Comparison of ENCODE assay signal across 25 mouse cellular contexts in genomic region chr6:52182030-52182429, GRCm38 (mm10). TPM values are rescaled to one million over a fixed set of nuclear protein-coding genes. Genes with fewer than 3 reads are reported as not detected.
DNase-seq lines count a peak whose midpoint lies in the region; ATAC-seq and TF ChIP-seq lines count a peak whose summit lies in the region.
"Had no signal": no experiment of that assay in that cellular context is flagged by ENCODE, and none has a peak within 500 bp of the region (broad histone marks: within the 10 kb centered on the region; RNA-seq: fewer than 3 reads in every experiment).

No protein-coding gene starts in this region.

- peak overlapping the region; percentile 15; the same call in 1 of the 2 replicates for H3K27ac ChIP-seq in lung, embryonic 14.5 days (ENCODE audit: low read depth)
- H3K27ac ChIP-seq in lung, postnatal 0 days (ENCODE audit: low read length), result no peak overlapping the region
- peak overlapping the region; percentile 99 for H3K27ac ChIP-seq in hindbrain, embryonic 13.5 days
- no peak overlapping the region for H3K27ac ChIP-seq in hindbrain, embryonic 16.5 days (ENCODE audit: low read depth, low read length)
- H3K27ac ChIP-seq: midbrain, embryonic 15.5 days had no signal

- WGBS in lung, embryonic 14.5 days, result 23% methylated on average over 2 of the region's 2 CpGs
- 40% methylated on average over 2 of the region's 2 CpGs for WGBS in lung, postnatal 0 days
- 21% methylated on average over 2 of the region's 2 CpGs for WGBS in hindbrain, embryonic 13.5 days
- 20% methylated on average over 2 of the region's 2 CpGs for WGBS in hindbrain, embryonic 16.5 days

- ATAC-seq in lung, embryonic 14.5 days (ENCODE audit: insufficient read depth), result no peak
- ATAC-seq in lung, postnatal 0 days, result no peak
- no peak for ATAC-seq in hindbrain, embryonic 13.5 days (ENCODE audit: low FRiP score)
- ATAC-seq in hindbrain, embryonic 16.5 days, result no peak
- ATAC-seq: forebrain, postnatal 0 days; inflammation-experienced regulatory T-cells, adult 6 months; midbrain, embryonic 15.5 days had no signal

- H3K9ac ChIP-seq in lung, embryonic 14.5 days, result no peak overlapping the region
- H3K9ac ChIP-seq in lung, postnatal 0 days (replicated peaks; ENCODE audit: low read depth), result no peak overlapping the region
- H3K9ac ChIP-seq in hindbrain, embryonic 13.5 days, result peak overlapping the region; percentile 97
- H3K9ac ChIP-seq in hindbrain, embryonic 16.5 days (ENCODE audit: low read depth, low read length), result no peak overlapping the region
- H3K9ac ChIP-seq: forebrain, postnatal 0 days; midbrain, embryonic 15.5 days had no signal

- TF ChIP-seq EP300 in lung, postnatal 0 days (IDR thresholded peaks at IDR 0.05), result no peak

- H3K36me3 ChIP-seq in lung, embryonic 14.5 days (ENCODE audit: insufficient read depth), result no peaks in the 10 kb centered on the region; the same call in 1 of the 2 replicates
- H3K36me3 ChIP-seq in lung, postnatal 0 days (ENCODE audit: insufficient read depth, low read length), result no peaks in the 10 kb centered on the region
- no peaks in the 10 kb centered on the region for H3K36me3 ChIP-seq in hindbrain, embryonic 13.5 days
- H3K36me3 ChIP-seq in hindbrain, embryonic 16.5 days (ENCODE audit: control insufficient read depth, insufficient read depth, low read length), result no peaks in the 10 kb centered on the region
- H3K36me3 ChIP-seq: midbrain, embryonic 15.5 days had no signal

- no peak for DNase-seq in lung, embryonic 14.5 days
- DNase-seq in lung, postnatal 0 days (ENCODE audit: low spot score), result no peak
- DNase-seq in kidney, postnatal 25 days, result peak; percentile 47 to 73
- DNase-seq in heart, postnatal 10 days, result no peak
- DNase-seq in B cell, adult 2 months, result no peak
- no peak for DNase-seq in layer of hippocampus, adult 8-10 months (ENCODE audit: low spot score in 2 of 2)
- DNase-seq: adrenal gland, adult 8-10 months; cerebellum, adult 9-11 months; forebrain, postnatal 0 days; heart, postnatal 14 days; left cerebral cortex, postnatal 4 days; liver; lung, postnatal 36 days had no signal

- H3K4me3 ChIP-seq in lung, embryonic 14.5 days (ENCODE audit: low read depth, low read length), result no peak overlapping the region
- no peak overlapping the region for H3K4me3 ChIP-seq in lung, postnatal 0 days (ENCODE audit: low read depth, low read length)
- peak overlapping the region; percentile 70 for H3K4me3 ChIP-seq in hindbrain, embryonic 13.5 days
- no peak overlapping the region for H3K4me3 ChIP-seq in hindbrain, embryonic 16.5 days (ENCODE audit: low read length)
- H3K4me3 ChIP-seq: erythroblast, embryonic 14.5 days; midbrain, embryonic 15.5 days; myocyte had no signal

- peak overlapping the region; percentile 79; the same call in 1 of the 2 replicates for H3K4me2 ChIP-seq in lung, embryonic 14.5 days
- H3K4me2 ChIP-seq in lung, postnatal 0 days (replicated peaks; ENCODE audit: low read depth, low read length), result no peak overlapping the region
- peak overlapping the region; percentile 88 for H3K4me2 ChIP-seq in hindbrain, embryonic 13.5 days
- peak overlapping the region; percentile 64 for H3K4me2 ChIP-seq in hindbrain, embryonic 16.5 days (ENCODE audit: low read length)
- H3K4me2 ChIP-seq: heart, embryonic 11.5 days; midbrain, embryonic 15.5 days had no signal

- H3K9me3 ChIP-seq in lung, embryonic 14.5 days (ENCODE audit: low read depth, low read length), result no peaks in the 10 kb centered on the region
- no peaks in the 10 kb centered on the region for H3K9me3 ChIP-seq in lung, postnatal 0 days (ENCODE audit: low read length)
- no peaks in the 10 kb centered on the region for H3K9me3 ChIP-seq in hindbrain, embryonic 13.5 days
- H3K9me3 ChIP-seq in hindbrain, embryonic 16.5 days (ENCODE audit: control insufficient read depth, low read length), result no peaks in the 10 kb centered on the region
- H3K9me3 ChIP-seq: midbrain, embryonic 15.5 days had no signal

- peaks cover 33% of the 10 kb centered on the region for H3K4me1 ChIP-seq in lung, embryonic 14.5 days (ENCODE audit: insufficient read depth)
- 0 out of 2 replicates have a peak, but pooled peaks cover 6% of the 10 kb centered on the region for H3K4me1 ChIP-seq in lung, postnatal 0 days (ENCODE audit: insufficient read depth, low read depth, low read length)
- peaks cover 58% of the 10 kb centered on the region for H3K4me1 ChIP-seq in hindbrain, embryonic 13.5 days (replicated peaks)
- H3K4me1 ChIP-seq in hindbrain, embryonic 16.5 days (ENCODE audit: control insufficient read depth, insufficient read depth, low read depth, low read length), result no peaks in the 10 kb centered on the region; the same call in 1 of the 2 replicates
- H3K4me1 ChIP-seq: midbrain, embryonic 15.5 days had no signal

- no peak for TF ChIP-seq CTCF in lung, embryonic 14.5 days (IDR thresholded peaks at IDR 0.05; ENCODE audit: low read depth)
- TF ChIP-seq CTCF in lung, postnatal 0 days (IDR thresholded peaks at IDR 0.05), result no peak

- intact Hi-C loops in heart, postnatal 10 days (cut with DNase I), result no loop called here

- H3K27me3 ChIP-seq in lung, embryonic 14.5 days (ENCODE audit: insufficient read depth, low read length), result peaks cover 41% of the 10 kb centered on the region
- peaks cover 19% of the 10 kb centered on the region for H3K27me3 ChIP-seq in lung, postnatal 0 days (replicated peaks; ENCODE audit: insufficient read depth, low read length)
- H3K27me3 ChIP-seq in hindbrain, embryonic 13.5 days, result peaks cover 84% of the 10 kb centered on the region
- H3K27me3 ChIP-seq in hindbrain, embryonic 16.5 days (replicated peaks; ENCODE audit: control insufficient read depth, insufficient read depth, low read length), result peaks cover 44% of the 10 kb centered on the region

RNA-seq across cellular contexts. Expression of gene 5730596B20Rik, which starts 4.7 kb away (rescaled TPM):
- 2.3 and 2.6 TPM in 2 replicates for polyA plus RNA-seq in lung, embryonic 14.5 days (2014; fragmentation: Nextera tagmentation; extraction: Ambion mirVana)
- 1.5 and 1.6 TPM in 2 replicates for polyA plus RNA-seq in lung, postnatal 0 days (2015; fragmentation: Nextera tagmentation; extraction: Ambion mirVana)
- 7.6 and 8.3 TPM in 2 replicates for polyA plus RNA-seq in hindbrain, embryonic 13.5 days (2015; fragmentation: Nextera tagmentation; extraction: Ambion mirVana)
- 3.4 and 3.6 TPM in 2 replicates for polyA plus RNA-seq in hindbrain, embryonic 16.5 days (2015; fragmentation: Nextera tagmentation; extraction: Ambion mirVana)
- total RNA-seq in heart, postnatal 10 days (2021), result under 1 TPM; 0.10 to 0.17 TPM
- total RNA-seq in layer of hippocampus, adult 8-10 months (2022), result not detected
- total RNA-seq: forebrain, postnatal 0 days; gastrocnemius, adult 18-20 months; granulocyte monocyte progenitor cell, adult 5-6 weeks; left cerebral cortex, adult 18-20 months; left cerebral cortex, postnatal 4 days; megakaryocyte-erythroid progenitor cell, adult 5-6 weeks had no signal
- polyA plus RNA-seq: cortical plate, adult 2 months; erythroblast, embryonic 14.5 days; forebrain, postnatal 0 days; inflammation-experienced regulatory T-cells, adult 6 months; midbrain, embryonic 15.5 days had no signal

RNA-seq across cellular contexts. Expression of gene Hoxa4, which starts 9.5 kb away (rescaled TPM):
- 7.0 and 7.7 TPM in 2 replicates for polyA plus RNA-seq in lung, embryonic 14.5 days (2014; fragmentation: Nextera tagmentation; extraction: Ambion mirVana)
- polyA plus RNA-seq in lung, postnatal 0 days (2015; fragmentation: Nextera tagmentation; extraction: Ambion mirVana), result 3.7 and 3.9 TPM in 2 replicates
- 14.5 and 14.8 TPM in 2 replicates for polyA plus RNA-seq in hindbrain, embryonic 13.5 days (2015; fragmentation: Nextera tagmentation; extraction: Ambion mirVana)
- polyA plus RNA-seq in hindbrain, embryonic 16.5 days (2015; fragmentation: Nextera tagmentation; extraction: Ambion mirVana), result 5.6 and 8.8 TPM in 2 replicates
- total RNA-seq in heart, postnatal 10 days (2021), result 1 to 10 TPM in 1 of 2 experiments, under 1 TPM in 1; 0.69 to 1.3 TPM
- not detected for total RNA-seq in layer of hippocampus, adult 8-10 months (2022)
- total RNA-seq: forebrain, postnatal 0 days; left cerebral cortex, adult 18-20 months; left cerebral cortex, postnatal 4 days had no signal
- polyA plus RNA-seq: cortical plate, adult 2 months; erythroblast, embryonic 14.5 days; forebrain, postnatal 0 days; inflammation-experienced regulatory T-cells, adult 6 months; midbrain, embryonic 15.5 days had no signal

RNA-seq across cellular contexts. Expression of gene Hoxa2, which starts 17.4 kb away (rescaled TPM):
- 14.4 and 15.2 TPM in 2 replicates for polyA plus RNA-seq in lung, embryonic 14.5 days (2014; fragmentation: Nextera tagmentation; extraction: Ambion mirVana)
- polyA plus RNA-seq in lung, postnatal 0 days (2015; fragmentation: Nextera tagmentation; extraction: Ambion mirVana), result 7.2 and 8.2 TPM in 2 replicates
- 39.1 and 40.2 TPM in 2 replicates for polyA plus RNA-seq in hindbrain, embryonic 13.5 days (2015; fragmentation: Nextera tagmentation; extraction: Ambion mirVana)
- 20.3 and 22.5 TPM in 2 replicates for polyA plus RNA-seq in hindbrain, embryonic 16.5 days (2015; fragmentation: Nextera tagmentation; extraction: Ambion mirVana)
- 1 to 10 TPM in 1 of 2 experiments, under 1 TPM in 1; 0.98 to 1.0 TPM for total RNA-seq in heart, postnatal 10 days (2021)
- total RNA-seq in layer of hippocampus, adult 8-10 months (2022), result not detected
- total RNA-seq: forebrain, postnatal 0 days; granulocyte monocyte progenitor cell, adult 5-6 weeks; left cerebral cortex, adult 18-20 months; left cerebral cortex, postnatal 4 days had no signal
- polyA plus RNA-seq: cortical plate, adult 2 months; erythroblast, embryonic 14.5 days; forebrain, postnatal 0 days; inflammation-experienced regulatory T-cells, adult 6 months had no signal

RNA-seq across cellular contexts. Expression of gene Hoxa5, which starts 22.4 kb away (rescaled TPM):
- 58.3 and 58.5 TPM in 2 replicates for polyA plus RNA-seq in lung, embryonic 14.5 days (2014; fragmentation: Nextera tagmentation; extraction: Ambion mirVana)
- polyA plus RNA-seq in lung, postnatal 0 days (2015; fragmentation: Nextera tagmentation; extraction: Ambion mirVana), result 39.7 and 40.3 TPM in 2 replicates
- polyA plus RNA-seq in hindbrain, embryonic 13.5 days (2015; fragmentation: Nextera tagmentation; extraction: Ambion mirVana), result 116 and 150 TPM in 2 replicates
- polyA plus RNA-seq in hindbrain, embryonic 16.5 days (2015; fragmentation: Nextera tagmentation; extraction: Ambion mirVana), result 85.9 and 106 TPM in 2 replicates
- total RNA-seq in heart, postnatal 10 days (2021), result 1 to 10 TPM; 1.2 to 1.6 TPM
- total RNA-seq in layer of hippocampus, adult 8-10 months (2022), result not detected
- total RNA-seq: forebrain, postnatal 0 days; left cerebral cortex, adult 18-20 months; left cerebral cortex, postnatal 4 days had no signal
- polyA plus RNA-seq: cortical plate, adult 2 months; erythroblast, embryonic 14.5 days; forebrain, postnatal 0 days; inflammation-experienced regulatory T-cells, adult 6 months; midbrain, embryonic 15.5 days had no signal

RNA-seq across cellular contexts. Expression of gene Hoxa1, which starts 23.9 kb away (rescaled TPM):
- polyA plus RNA-seq in lung, embryonic 14.5 days (2014; fragmentation: Nextera tagmentation; extraction: Ambion mirVana), result 1.8 and 1.9 TPM in 2 replicates
- 0.65 and 1.0 TPM in 2 replicates for polyA plus RNA-seq in lung, postnatal 0 days (2015; fragmentation: Nextera tagmentation; extraction: Ambion mirVana)
- polyA plus RNA-seq in hindbrain, embryonic 13.5 days (2015; fragmentation: Nextera tagmentation; extraction: Ambion mirVana), result 1.5 and 2.0 TPM in 2 replicates
- 1.8 and 2.0 TPM in 2 replicates for polyA plus RNA-seq in hindbrain, embryonic 16.5 days (2015; fragmentation: Nextera tagmentation; extraction: Ambion mirVana)
- total RNA-seq in heart, postnatal 10 days (2021), result under 1 TPM; 0.22 to 0.30 TPM
- not detected for total RNA-seq in layer of hippocampus, adult 8-10 months (2022)
- total RNA-seq: left cerebral cortex, adult 18-20 months; left cerebral cortex, postnatal 4 days; megakaryocyte-erythroid progenitor cell, adult 5-6 weeks had no signal
- polyA plus RNA-seq: cortical plate, adult 2 months; erythroblast, embryonic 14.5 days; forebrain, postnatal 0 days; inflammation-experienced regulatory T-cells, adult 6 months had no signal

Comparison
In these comparisons a context has a peak if more than half of its experiments do, and no peak if none do; other contexts are left out.
1. H3K27ac ChIP-seq: peak in lung, embryonic 14.5 days (single experiment) and hindbrain, embryonic 13.5 days (single experiment); none in lung, postnatal 0 days (single experiment) and hindbrain, embryonic 16.5 days (single experiment).
2. DNase-seq: peak in kidney, postnatal 25 days (2 of 2); none in lung, embryonic 14.5 days (single experiment), lung, postnatal 0 days (single experiment), heart, postnatal 10 days (0 of 2), B cell, adult 2 months (0 of 2) and layer of hippocampus, adult 8-10 months (0 of 2).